Mouse (Mus musculus) kidney, adult 2 months (tissue): ENCODE results near the gene Gan.

Source experiments
- CTCF ChIP-seq: fragments of 200-500 bp; conservative IDR thresholded peaks from 2 replicates; pipeline ENCODE4 v1.5.1; 2011; ENCODE audit warnings: low read depth, mild to moderate bottlenecking, control low read depth, low read length, moderate library complexity, mixed read lengths; ENCODE audit not compliant: insufficient read depth, insufficient read length
- POLR2A ChIP-seq: fragments of 200-500 bp; IDR thresholded peaks from one replicate; pipeline ENCODE4 v1.6.1; 2011; ENCODE audit warnings: low read depth, low read length, control low read depth

DNA sequence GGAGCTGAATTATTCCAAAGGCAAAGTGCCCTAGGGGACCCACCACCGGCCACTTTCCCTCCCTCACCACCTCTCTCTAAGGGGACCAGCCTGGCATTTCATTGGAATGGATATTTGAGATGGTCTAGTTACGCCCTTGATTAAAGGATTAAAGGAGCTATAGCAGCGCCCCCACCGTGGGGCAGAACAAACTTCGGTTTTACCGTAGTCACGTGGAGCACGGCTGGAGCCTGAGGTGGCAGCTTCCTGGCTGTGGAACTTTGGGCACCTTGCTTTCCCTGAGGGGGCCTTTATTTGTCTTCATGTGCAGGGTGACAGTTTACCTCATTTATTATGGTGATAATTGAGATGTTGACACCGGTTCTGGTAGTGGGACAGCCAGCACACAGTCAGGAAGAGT, 103.8 kb downstream of the Gan start:
- no peak for TF ChIP-seq CTCF
- TF ChIP-seq POLR2A: no peak
